Mouse (Mus musculus) neutrophil, adult 65 days (primary cell): ENCODE data around the gene Olfr319. TPM values are rescaled to one million over a fixed set of nuclear protein-coding genes. Genes with fewer than 3 reads are reported as not detected.

ENCODE experiments used
- total RNA-seq: library from RNA; stranded (reverse); gene quantifications from 2 replicates; pipeline ENCODE4 v1.2.4, GENCODE M21; 2023

Gene Olfr319
- total RNA-seq, result not detected in 2 replicates

GRCm38 (mm10) chr11:58698862-58699261 is at the start of gene Olfr319:
Gene Olfr319, plus strand, starts transcription at chr11:58699162.

DNA sequence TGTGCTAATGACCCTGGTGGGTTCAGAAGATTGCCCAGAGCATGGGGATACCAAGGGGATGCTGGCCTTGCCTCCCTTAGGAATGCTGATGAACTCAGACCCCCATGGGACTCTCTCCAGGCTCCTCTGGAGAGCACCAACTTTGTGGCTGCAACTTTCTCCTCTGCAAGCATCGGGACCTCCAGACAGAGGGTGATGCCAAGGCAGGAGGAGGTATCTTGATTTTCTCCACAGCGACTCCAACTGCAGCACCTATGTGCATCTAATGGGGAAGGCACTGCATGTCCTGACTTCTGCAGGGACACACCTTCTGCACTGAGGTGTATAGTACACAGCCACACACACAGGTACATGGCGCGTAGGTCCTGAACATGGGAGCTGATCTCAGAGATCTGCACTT is 40.4 kb upstream of the Olfr319 start, which contains the start of gene Olfr322:
Gene Olfr322 (plus strand): TSS at position 187 of the 400 bp plus-strand sequence.

DNA sequence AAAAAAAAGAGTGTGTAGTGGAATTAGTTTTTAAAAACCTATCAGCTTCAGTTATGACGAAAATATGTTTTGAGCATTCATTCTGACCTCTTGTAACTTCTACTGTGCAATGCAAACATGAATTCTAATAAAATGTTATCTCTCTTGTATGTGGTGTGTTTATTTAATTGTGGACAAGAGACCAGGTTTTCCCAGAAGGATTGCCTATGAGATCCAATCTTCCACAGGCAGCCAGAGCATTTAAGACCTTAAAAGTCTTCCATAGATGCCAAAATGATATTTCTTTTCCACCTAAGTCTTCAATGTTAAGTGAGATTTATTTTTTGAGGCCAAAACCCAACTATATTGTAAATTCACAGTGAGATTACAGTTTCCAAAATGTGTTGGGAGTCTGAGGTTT is 18.2 kb upstream of the Olfr319 start, which contains the start of gene Olfr320:
Gene Olfr320 (plus strand): TSS at position 301 of the 400 bp plus-strand sequence.

DNA sequence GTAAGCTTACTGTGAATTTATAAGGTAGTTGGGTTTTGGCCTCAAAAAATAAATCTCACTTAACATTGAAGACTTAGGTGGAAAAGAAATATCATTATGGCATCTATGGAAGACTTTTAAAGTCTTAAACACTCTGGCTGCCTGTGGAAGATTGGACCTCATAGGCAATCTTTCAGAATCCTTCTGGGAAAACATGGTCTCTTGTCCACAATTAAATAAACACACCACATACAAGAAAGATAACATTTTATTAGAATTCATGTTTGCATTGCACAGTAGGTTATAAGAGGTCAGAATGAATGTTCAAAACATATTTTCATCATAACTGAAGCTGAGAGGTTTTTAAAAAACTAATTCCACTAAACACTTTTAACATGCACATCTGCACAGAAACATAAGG is 25.0 kb downstream of the Olfr319 start, which contains the start of gene Olfr318:
Gene Olfr318 (minus strand): TSS at position 101 of the 400 bp plus-strand sequence.

GRCm38 (mm10) chr11:58738792-58739262 is 39.9 kb downstream of the Olfr319 start, which contains the start of gene Olfr317:
Gene Olfr317, minus strand, starts transcription at chr11:58739212.

DNA sequence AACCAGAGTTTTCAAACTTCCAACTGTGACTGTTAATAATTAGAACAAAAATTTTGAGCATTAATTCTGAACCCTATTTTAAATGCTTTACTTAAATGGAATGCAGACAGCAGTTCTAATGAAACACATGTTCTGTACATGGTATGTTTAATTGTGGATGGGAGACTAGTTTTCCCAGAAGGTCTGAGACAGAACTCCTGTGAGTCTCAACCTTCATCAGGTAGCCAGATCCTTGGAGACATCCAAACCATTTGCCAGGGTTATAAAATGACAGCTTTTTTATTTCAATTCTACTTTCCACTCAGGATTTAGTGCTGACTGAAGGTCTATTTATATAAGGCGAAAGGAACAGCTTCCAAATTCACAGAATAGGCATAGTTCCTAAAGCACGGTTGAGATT is 53.5 kb downstream of the Olfr319 start, which contains the start of gene Olfr316:
Gene Olfr316 (plus strand): TSS at position 301 of the 400 bp plus-strand sequence.

Other genes with a start within 250 kb of the Olfr319 start
- gene Lypd9, start 246.2 kb upstream of the Olfr319 start, total RNA-seq, result not detected in 2 replicates
- not detected in 2 replicates for gene Olfr30, start 236.9 kb upstream of the Olfr319 start, total RNA-seq
- gene Olfr332, start 206.6 kb upstream of the Olfr319 start, total RNA-seq, result not detected in 2 replicates
- not detected in 2 replicates for gene Olfr331, start 196.6 kb upstream of the Olfr319 start, total RNA-seq
- gene Olfr330, start 164.3 kb upstream of the Olfr319 start, total RNA-seq, result not detected in 2 replicates
- gene Olfr329-ps, start 152.7 kb upstream of the Olfr319 start, total RNA-seq, result not detected in 2 replicates
- gene Olfr328, start 143.5 kb upstream of the Olfr319 start, total RNA-seq, result 0.18 and 0.32 TPM in 2 replicates
- gene Olfr224, start 128.6 kb upstream of the Olfr319 start, total RNA-seq, result not detected in 2 replicates
- not detected in 2 replicates for gene Olfr325, start 121.4 kb upstream of the Olfr319 start, total RNA-seq
- not detected in 2 replicates for gene Olfr324, start 104.0 kb upstream of the Olfr319 start, total RNA-seq
- not detected in 2 replicates for gene 2210407C18Rik, start 83.1 kb upstream of the Olfr319 start, total RNA-seq
- not detected in 2 replicates for gene Olfr323, start 68.7 kb upstream of the Olfr319 start, total RNA-seq
- 0.29 and 0.41 TPM in 2 replicates for gene Trim58, start 58.7 kb upstream of the Olfr319 start, total RNA-seq
- gene Olfr322, start 40.4 kb upstream of the Olfr319 start, total RNA-seq, result not detected in 2 replicates
- not detected in 2 replicates for gene Olfr320, start 18.1 kb upstream of the Olfr319 start, total RNA-seq
- gene Olfr318, start 24.9 kb downstream of the Olfr319 start, total RNA-seq, result 0.13 and 0.25 TPM in 2 replicates
- gene Olfr317, start 40.0 kb downstream of the Olfr319 start, total RNA-seq, result not detected in 2 replicates
- gene Olfr316, start 53.6 kb downstream of the Olfr319 start, total RNA-seq, result not detected in 2 replicates
- gene Olfr315, start 74.0 kb downstream of the Olfr319 start, total RNA-seq, result not detected in 2 replicates
- not detected in 2 replicates for gene Olfr314, start 83.8 kb downstream of the Olfr319 start, total RNA-seq
- gene Fam183b, start 102.8 kb downstream of the Olfr319 start, total RNA-seq, result not detected in 2 replicates
- not detected in 2 replicates for gene Olfr313, start 115.8 kb downstream of the Olfr319 start, total RNA-seq
- not detected in 2 replicates for gene Olfr312, start 130.1 kb downstream of the Olfr319 start, total RNA-seq
- gene Olfr311, start 140.1 kb downstream of the Olfr319 start, total RNA-seq, result not detected in 2 replicates
- gene Gm12258, start 148.0 kb downstream of the Olfr319 start, total RNA-seq, result 0.52 and 1.7 TPM in 2 replicates
- 3.0 and 3.5 TPM in 2 replicates for gene 2810021J22Rik, start 168.1 kb downstream of the Olfr319 start, total RNA-seq
- gene Zfp39, start 205.1 kb downstream of the Olfr319 start, total RNA-seq, result 3.9 and 4.2 TPM in 2 replicates
- 0.63 and 1.7 TPM in 2 replicates for gene Btnl10, start 218.7 kb downstream of the Olfr319 start, total RNA-seq
- gene Rnf187, start 239.8 kb downstream of the Olfr319 start, total RNA-seq, result 35.2 and 45.4 TPM in 2 replicates
- 6.9 and 10.3 TPM in 2 replicates for gene Hist3h2ba, start 249.8 kb downstream of the Olfr319 start, total RNA-seq